Mouse (Mus musculus) skeletal muscle tissue, postnatal 0 days (tissue): Measurements from ENCODE around the gene Wfdc3. TPM values are rescaled to one million over a fixed set of nuclear protein-coding genes. Genes with fewer than 3 reads are reported as not detected.

Experiments used
- polyA plus RNA-seq: library from polyadenylated mRNA; unstranded; fragments of >200 nt; fragmentation: Nextera tagmentation; extraction: Ambion mirVana; gene quantifications from 2 replicates; pipeline ENCODE4 v1.2.1, GENCODE M21; 2015

Gene Wfdc3
- polyA plus RNA-seq: 0.14 and 0.29 TPM in 2 replicates

GRCm38 (mm10) chr2:164745843-164746479 lies at the start of gene Wfdc3, which contains the start of gene Dnttip1:
Wfdc3 (minus strand) TSS chr2:164745931.
Dnttip1 (plus strand) TSS chr2:164745983.

DNA sequence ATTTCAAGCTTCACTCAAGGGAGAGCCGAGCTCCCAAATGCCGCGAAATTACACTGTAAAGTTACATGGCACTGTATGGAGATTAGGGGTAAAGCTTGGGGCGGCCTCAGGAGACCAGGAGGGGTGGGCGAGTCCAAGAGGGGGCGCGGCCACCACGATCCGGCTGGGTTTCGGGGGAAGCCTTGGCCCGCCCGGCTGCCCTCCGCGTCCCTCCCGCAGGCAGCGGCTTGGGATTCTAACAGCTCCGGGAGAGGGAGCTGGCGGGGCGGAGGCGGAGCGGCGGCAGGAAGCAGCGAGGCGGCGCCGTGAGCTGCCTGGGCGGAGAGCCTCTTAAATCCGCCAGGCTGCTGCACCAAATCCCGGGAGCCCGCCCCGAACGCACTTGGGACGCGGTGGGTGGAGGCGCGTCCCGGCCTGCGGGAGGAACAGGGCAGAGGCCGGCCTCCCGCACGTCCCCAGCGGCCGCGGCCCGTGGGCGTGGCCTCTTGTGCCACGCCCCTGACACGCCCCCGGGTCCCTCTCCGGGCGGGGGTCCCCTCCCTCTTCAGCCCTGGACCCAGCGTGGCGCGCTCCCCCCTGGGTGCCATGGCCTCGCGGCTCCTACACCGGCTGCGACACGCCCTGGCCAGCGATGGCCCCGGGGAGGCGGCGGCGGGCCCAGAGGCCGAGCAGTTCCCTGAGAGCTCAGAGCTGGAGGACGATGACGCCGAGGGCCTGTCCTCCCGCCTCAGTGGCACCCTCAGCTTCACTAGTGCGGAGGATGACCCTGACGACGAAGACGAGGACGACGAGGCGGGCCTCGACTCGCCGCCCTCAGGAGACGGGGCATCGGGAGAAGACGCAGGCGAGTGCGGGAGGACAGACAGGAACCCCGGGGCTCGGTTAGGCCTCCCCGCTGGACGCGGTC lies 40.0 kb upstream of the Wfdc3 start, which contains the start of gene Snx21:
Snx21 (plus strand) TSS at position 343 of the 907 bp plus-strand sequence.

DNA sequence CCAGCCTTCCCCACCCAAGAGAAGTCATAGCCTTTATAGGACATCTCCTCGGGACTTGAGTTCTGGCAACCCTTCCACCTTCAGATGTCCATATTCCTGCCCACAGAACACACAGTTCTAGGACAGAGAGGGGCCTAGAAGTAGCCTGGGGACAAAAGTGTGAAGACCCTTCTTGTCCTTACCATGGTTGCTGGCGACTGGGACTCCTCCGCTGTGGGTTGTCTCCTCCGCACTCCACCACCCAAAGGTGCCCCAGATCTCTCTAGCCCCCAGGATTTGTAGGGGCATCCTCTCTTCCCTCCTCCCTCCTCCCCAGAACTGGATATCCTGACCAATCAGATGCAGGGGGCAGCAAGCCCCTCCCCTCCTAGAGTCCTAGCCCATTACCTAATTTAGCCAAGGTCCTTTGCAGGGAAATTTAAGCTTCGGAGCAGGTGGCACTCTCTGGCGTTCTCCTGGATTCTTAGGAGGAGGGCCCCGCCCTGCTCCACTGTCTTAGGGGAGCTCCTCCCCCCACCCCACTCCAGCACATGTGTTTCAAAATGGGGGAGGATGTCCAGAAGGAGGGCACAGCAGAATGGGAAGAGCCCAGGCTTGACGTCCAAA lies 33.9 kb upstream of the Wfdc3 start, which contains the start of gene Tnnc2:
Tnnc2 (minus strand) TSS at position 487 of the 606 bp plus-strand sequence.

DNA sequence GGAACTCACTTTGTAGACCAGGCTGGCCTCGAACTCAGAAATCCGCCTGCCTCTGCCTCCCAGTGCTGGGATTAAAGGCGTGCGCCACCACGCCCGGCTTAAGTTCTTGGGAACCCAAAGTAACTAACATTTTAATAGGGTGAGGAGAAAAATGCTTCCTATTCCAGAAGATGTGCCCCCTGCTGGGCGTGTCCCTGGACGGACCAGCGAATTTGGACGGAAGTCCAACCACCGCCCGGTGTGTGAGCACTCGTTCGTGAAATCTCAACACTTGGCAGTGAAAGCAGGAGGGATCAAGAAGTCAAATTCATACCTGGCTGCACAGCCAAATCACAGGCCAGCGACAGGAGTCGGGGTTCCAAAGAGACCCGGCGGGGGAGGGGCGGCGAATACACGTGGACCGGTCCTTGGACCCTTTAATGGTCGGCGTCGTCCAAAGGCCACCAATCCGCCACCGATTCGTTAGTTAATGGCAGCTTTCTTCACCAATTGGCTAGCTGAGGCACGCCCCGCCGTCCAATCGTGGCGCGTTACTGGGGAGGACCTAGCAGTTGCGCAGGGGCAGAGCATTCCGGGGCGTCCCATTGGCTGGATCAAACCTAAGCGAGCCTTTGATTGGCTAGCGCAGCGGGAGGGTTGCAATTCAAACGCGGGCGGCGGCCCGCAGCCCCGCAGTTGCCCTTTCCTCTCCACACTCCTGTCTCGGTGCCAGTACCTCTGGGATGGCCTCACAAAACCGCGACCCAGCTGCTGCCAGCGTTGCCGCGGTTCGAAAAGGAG lies 23.7 kb upstream of the Wfdc3 start, which contains the start of gene Ube2c:
Ube2c (plus strand) TSS at position 641 of the 780 bp plus-strand sequence.

GRCm38 (mm10) chr2:164715005-164715404 lies 30.7 kb downstream of the Wfdc3 start, which contains the start of gene Spint5:
Spint5 (plus strand) TSS chr2:164715305.

GRCm38 (mm10) chr2:164698201-164698600 lies 47.5 kb downstream of the Wfdc3 start, which contains the start of gene Spint4:
Spint4 (plus strand) TSS chr2:164698501.

DNA sequence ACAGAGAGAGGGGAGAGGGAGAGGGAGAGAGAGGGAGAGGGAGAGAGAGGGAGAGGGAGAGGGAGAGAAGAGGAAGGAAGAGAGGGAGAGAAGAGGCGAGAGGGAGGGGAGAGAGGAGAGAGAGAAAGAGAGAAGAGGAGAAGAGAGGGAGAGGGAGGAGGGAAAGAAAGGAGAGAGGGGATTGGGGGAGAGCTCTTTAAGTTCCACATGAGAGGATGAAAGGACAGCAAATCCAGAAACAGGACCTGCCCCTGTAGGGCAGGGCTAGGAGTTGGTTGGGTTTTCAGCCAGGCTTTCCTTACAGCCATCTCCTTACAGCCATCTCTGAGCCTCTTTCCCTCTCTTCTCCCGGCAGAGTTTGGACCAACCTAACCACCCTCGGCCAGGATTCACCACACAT lies 60.9 kb downstream of the Wfdc3 start, which contains the start of gene Wfdc13:
Wfdc13 (plus strand) TSS at position 301 of the 400 bp plus-strand sequence.

Other genes starting within 250 kb of the Wfdc3 start
- gene Pigt, start 248.4 kb downstream of the Wfdc3 start, polyA plus RNA-seq: 36.4 and 37.9 TPM in 2 replicates
- 0.29 and 0.37 TPM in 2 replicates for gene Wfdc2, start 183.5 kb downstream of the Wfdc3 start, polyA plus RNA-seq
- not detected in 2 replicates for gene Spint3, start 172.5 kb downstream of the Wfdc3 start, polyA plus RNA-seq
- not detected in 2 replicates for gene Wfdc6a, start 160.5 kb downstream of the Wfdc3 start, polyA plus RNA-seq
- gene Eppin, start 152.3 kb downstream of the Wfdc3 start, polyA plus RNA-seq: not detected in 2 replicates
- not detected in 2 replicates for gene Wfdc6b, start 132.4 kb downstream of the Wfdc3 start, polyA plus RNA-seq
- gene Wfdc8, start 132.3 kb downstream of the Wfdc3 start, polyA plus RNA-seq: not detected in 2 replicates
- not detected in 2 replicates for gene Wfdc16, start 107.1 kb downstream of the Wfdc3 start, polyA plus RNA-seq
- gene Wfdc10, start 89.9 kb downstream of the Wfdc3 start, polyA plus RNA-seq: not detected in 2 replicates
- not detected in 2 replicates for gene Wfdc9, start 89.3 kb downstream of the Wfdc3 start, polyA plus RNA-seq
- gene Wfdc11, start 71.8 kb downstream of the Wfdc3 start, polyA plus RNA-seq: not detected in 2 replicates
- 0.21 TPM in 1 of 2 replicates, not detected in the other for gene Wfdc13, start 60.8 kb downstream of the Wfdc3 start, polyA plus RNA-seq
- gene Spint4, start 47.4 kb downstream of the Wfdc3 start, polyA plus RNA-seq: not detected in 2 replicates
- gene Spint5, start 30.6 kb downstream of the Wfdc3 start, polyA plus RNA-seq: not detected in 2 replicates
- gene Dnttip1, start 52 bp upstream of the Wfdc3 start, polyA plus RNA-seq: 51.2 and 54.3 TPM in 2 replicates
- gene Ube2c, start 24.0 kb upstream of the Wfdc3 start, polyA plus RNA-seq: 67.3 and 77.7 TPM in 2 replicates
- 22,389 and 24,028 TPM in 2 replicates for gene Tnnc2, start 34.0 kb upstream of the Wfdc3 start, polyA plus RNA-seq
- gene Snx21, start 39.9 kb upstream of the Wfdc3 start, polyA plus RNA-seq: 31.1 and 33.0 TPM in 2 replicates
- 10.2 and 11.7 TPM in 2 replicates for gene Acot8, start 59.0 kb upstream of the Wfdc3 start, polyA plus RNA-seq
- gene Zswim3, start 59.2 kb upstream of the Wfdc3 start, polyA plus RNA-seq: 2.0 TPM in 2 replicates
- 5.9 and 6.8 TPM in 2 replicates for gene Zswim1, start 76.8 kb upstream of the Wfdc3 start, polyA plus RNA-seq
- not detected in 2 replicates for gene Spata25, start 82.6 kb upstream of the Wfdc3 start, polyA plus RNA-seq
- 105 and 116 TPM in 2 replicates for gene Ctsa, start 86.9 kb upstream of the Wfdc3 start, polyA plus RNA-seq
- 56.5 and 63.5 TPM in 2 replicates for gene Neurl2, start 87.5 kb upstream of the Wfdc3 start, polyA plus RNA-seq
- gene Pltp, start 111.8 kb upstream of the Wfdc3 start, polyA plus RNA-seq: 5.9 and 7.4 TPM in 2 replicates
- gene Pcif1, start 133.4 kb upstream of the Wfdc3 start, polyA plus RNA-seq: 41.4 and 42.2 TPM in 2 replicates
- 4.0 and 4.3 TPM in 2 replicates for gene Zfp335, start 165.8 kb upstream of the Wfdc3 start, polyA plus RNA-seq
- 0.91 and 1.1 TPM in 2 replicates for gene Mmp9, start 194.8 kb upstream of the Wfdc3 start, polyA plus RNA-seq
- gene Slc12a5, start 214.9 kb upstream of the Wfdc3 start, polyA plus RNA-seq: 0.22 and 0.23 TPM in 2 replicates